Mouse (Mus musculus) colon, adult 2 months (tissue): Measurements from ENCODE around the gene Xpa. TPM values are rescaled to one million over a fixed set of nuclear protein-coding genes. Genes with fewer than 3 reads are reported as not detected.

Source experiments
- polyA plus RNA-seq: library from polyadenylated mRNA; depleted of rRNA; stranded (reverse); fragments of >200 nt; gene quantifications from 2 replicates; pipeline ENCODE4 v1.2.3, GENCODE M21; 2012; rRNA removed

The Xpa gene
- polyA plus RNA-seq = 21.7 and 31.9 TPM in 2 replicates

DNA sequence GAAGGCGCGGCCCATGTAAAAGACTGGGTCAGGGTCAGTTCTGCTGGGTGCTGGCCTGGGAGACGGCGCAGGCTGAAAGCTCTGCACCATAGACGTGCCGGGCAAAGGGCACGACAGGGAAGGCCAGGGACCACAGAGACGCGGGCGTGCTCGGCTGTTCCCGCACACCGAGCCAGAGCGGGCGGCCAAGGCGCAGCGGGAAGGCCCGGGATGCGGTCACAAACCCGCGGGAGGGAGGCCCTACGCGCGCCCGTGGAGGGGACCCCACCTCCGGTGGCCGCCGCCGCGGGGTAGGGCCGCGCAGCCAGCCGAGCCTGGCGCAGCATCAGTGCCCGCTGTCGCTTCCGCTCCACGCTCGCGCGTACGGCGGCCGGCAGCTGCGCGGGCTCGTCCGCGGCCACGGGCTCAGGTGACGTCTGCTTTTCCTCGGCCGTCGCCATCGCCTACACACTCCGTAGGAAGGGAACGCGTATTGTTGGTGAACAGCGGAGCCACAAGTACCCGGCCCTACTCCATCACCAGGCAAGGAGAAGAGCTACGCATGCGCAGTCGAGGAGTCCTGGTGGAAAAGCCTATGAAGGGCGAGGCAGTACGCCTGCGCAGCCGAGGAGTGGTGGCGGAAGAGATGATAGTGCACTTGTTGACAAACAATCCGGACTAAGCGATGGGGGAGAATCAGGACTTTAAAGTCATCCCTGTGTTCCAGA lies at the start of gene Xpa:
Gene Xpa (minus strand): TSS at position 531 of the 707 bp plus-strand sequence.

DNA sequence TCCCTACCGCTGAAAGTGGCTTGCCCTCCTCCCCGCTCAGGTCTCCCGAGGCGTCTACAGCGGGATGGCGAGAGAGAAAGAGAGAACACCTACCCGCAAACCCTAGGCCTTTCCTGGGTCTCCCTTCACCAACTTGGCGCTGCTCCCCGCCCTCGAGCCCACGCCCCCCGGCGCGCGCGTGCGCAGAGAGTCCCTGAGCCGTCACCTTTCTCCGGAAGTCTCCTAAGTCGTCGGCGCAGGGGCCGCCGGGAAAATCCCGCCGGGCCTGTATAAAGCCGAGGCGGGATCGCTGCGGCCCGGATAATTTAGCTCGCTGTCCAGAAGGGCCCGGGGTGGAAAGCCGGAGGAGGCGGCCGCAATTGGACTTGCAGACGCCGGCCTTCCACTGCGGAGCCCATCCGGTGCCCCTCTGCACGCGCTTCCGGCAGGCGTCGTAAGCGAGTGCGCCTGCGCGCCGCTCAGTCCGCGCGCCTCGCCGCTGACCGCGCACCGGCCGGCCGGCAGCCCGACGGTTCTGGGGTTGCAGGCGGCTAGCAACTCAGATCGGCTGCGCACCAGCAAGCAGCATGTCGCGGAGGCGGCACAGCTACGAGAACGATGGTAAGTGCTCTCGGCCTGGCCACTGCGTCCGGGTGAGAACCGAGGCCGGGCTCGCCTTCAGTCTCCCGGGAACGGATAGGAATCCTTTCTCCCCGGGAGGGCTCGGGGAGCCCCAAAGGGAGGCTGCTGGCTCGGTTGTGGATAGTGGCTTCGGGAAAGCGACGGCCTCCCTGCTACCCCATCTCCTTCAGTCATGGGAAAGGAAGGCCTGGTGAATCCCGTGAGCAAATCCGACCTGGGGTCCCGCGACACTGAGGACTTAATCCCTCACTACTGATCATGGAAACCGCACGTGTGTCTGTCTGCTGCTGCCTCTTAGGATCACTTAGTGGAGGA lies 57.6 kb downstream of the Xpa start, which contains the start of the genes Ncbp1 and Tstd2:
Gene Ncbp1 (plus strand): TSS at position 327 of the 936 bp plus-strand sequence.
Gene Tstd2 (minus strand): TSS at position 408 of the 936 bp plus-strand sequence.

Other genes with a start within 250 kb of the Xpa start
- 12.0 and 12.1 TPM in 2 replicates for gene Tdrd7, start 231.0 kb downstream of the Xpa start, polyA plus RNA-seq
- gene Tmod1, start 157.4 kb downstream of the Xpa start, polyA plus RNA-seq = 1.6 and 2.0 TPM in 2 replicates
- gene Ncbp1, start 57.7 kb downstream of the Xpa start, polyA plus RNA-seq = 11.5 and 12.7 TPM in 2 replicates
- 11.0 and 11.6 TPM in 2 replicates for gene Tstd2, start 57.6 kb downstream of the Xpa start, polyA plus RNA-seq
- 0.08 TPM in 1 of 2 replicates, not detected in the other for gene Foxe1, start 147.3 kb upstream of the Xpa start, polyA plus RNA-seq
- gene Trmo, start 193.1 kb upstream of the Xpa start, polyA plus RNA-seq = 4.0 and 4.3 TPM in 2 replicates
- not detected in 2 replicates for gene Hemgn, start 217.2 kb upstream of the Xpa start, polyA plus RNA-seq